Mouse (Mus musculus): ENCODE results near the gene Aloxe3.

DNA sequence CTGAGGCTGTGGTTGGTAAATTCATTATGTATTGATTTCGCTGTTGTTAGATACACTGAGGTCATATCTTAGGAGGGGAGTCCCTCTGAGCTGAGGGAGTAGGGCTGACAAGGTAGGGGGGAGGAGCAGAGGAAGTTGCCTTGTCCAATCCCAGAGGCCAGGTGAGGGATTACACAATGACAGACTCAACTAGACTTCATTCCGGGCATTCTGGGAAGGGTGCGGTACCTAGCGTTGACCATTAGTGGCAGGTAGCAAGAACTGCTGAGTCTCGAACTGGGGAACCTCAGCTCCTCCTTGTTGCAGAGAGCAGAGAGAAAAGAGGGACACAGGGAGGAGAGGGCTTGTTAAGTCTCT lies 7.8 kb downstream of the Aloxe3 start:
- TF ChIP-seq GABPA (IDR thresholded peaks at IDR 0.05; ENCODE audit: low read depth, low read length) (no peak), CTCF (IDR thresholded peaks at IDR 0.05 in 2 of 3, conservative IDR thresholded peaks at IDR 0.05 in 1 of 3; ENCODE audit: control insufficient read depth in 1 of 3, insufficient read depth in 1 of 3, low read depth in 2 of 3, low read length in 3 of 3, poor library complexity in 1 of 3, severe bottlenecking in 1 of 3) (0 out of 6 replicates have a peak, but pooled peaks of 1 of the 3 experiments have one; percentile 3), POLR2A (IDR thresholded peaks at IDR 0.05; ENCODE audit: control insufficient read depth in 1 of 2, insufficient read depth in 1 of 2, low read depth in 1 of 2, low read length in 2 of 2, poor library complexity in 1 of 2) (no peak), HCFC1 (IDR thresholded peaks at IDR 0.05; ENCODE audit: low read depth, low read length) (no peak), CHD2 (IDR thresholded peaks at IDR 0.05; ENCODE audit: low read length) (no peak)
